Mouse (Mus musculus) spleen, postnatal 0 days (tissue): ENCODE results near the gene Casp3. TPM values are rescaled to one million over a fixed set of nuclear protein-coding genes. Genes with fewer than 3 reads are reported as not detected.

Source experiments
- polyA plus RNA-seq: library from polyadenylated mRNA; unstranded; fragments of >200 nt; fragmentation: Nextera tagmentation; extraction: Ambion mirVana; gene quantifications from 2 replicates; pipeline ENCODE4 v1.2.1, GENCODE M21; 2015

The Casp3 gene
- 78.8 and 79.4 TPM in 2 replicates for polyA plus RNA-seq

GRCm38 (mm10) chr8:46616879-46617689 is at the start of gene Casp3, which contains the start of gene Primpol:
TSS of gene Casp3 (plus strand) at chr8:46617291.
TSS of gene Primpol (minus strand) at chr8:46617212.

Other genes with a start within 250 kb of the Casp3 start
- 32.6 and 35.4 TPM in 2 replicates for gene Acsl1, start 146.3 kb upstream of the Casp3 start, polyA plus RNA-seq
- gene Cenpu, start 65.3 kb upstream of the Casp3 start, polyA plus RNA-seq: 20.5 and 25.2 TPM in 2 replicates
- gene Primpol, start 79 bp upstream of the Casp3 start, polyA plus RNA-seq: 10.0 and 11.1 TPM in 2 replicates
- gene Irf2, start 122.4 kb downstream of the Casp3 start, polyA plus RNA-seq: 45.7 and 48.9 TPM in 2 replicates